Mouse (Mus musculus) ES-E14 (cell line): ENCODE measurements around the gene Cryzl1. TPM values are rescaled to one million over a fixed set of nuclear protein-coding genes. Genes with fewer than 3 reads are reported as not detected.
A peak's percentile ranks its signal among the peaks of the same experiment; 100 is the strongest.

Source experiments
- DNase-seq: peaks from one replicate; pipeline ENCODE4 v3.0.0-alpha.2; 2013; ENCODE audit warnings: low read depth, low spot score
- H3K27ac ChIP-seq: 2 replicates; pipeline ENCODE4 v1.5.1; 2012; ENCODE audit warnings: low read depth, mild to moderate bottlenecking, low read length, moderate library complexity, mixed read lengths; ENCODE audit not compliant: poor library complexity, insufficient read depth, severe bottlenecking
- H3K36me3 ChIP-seq: 2 replicates; pipeline ENCODE4 v1.6.1; 2012; ENCODE audit warnings: mild to moderate bottlenecking, low read length, moderate library complexity, mixed read lengths; ENCODE audit not compliant: control insufficient read depth, poor library complexity, insufficient read depth, severe bottlenecking
- H3K4me1 ChIP-seq, 2 experiments: fragments of 150-350 bp in 1 of 2; sonication (generic) in 1 of 2; 2 replicates each; pipeline ENCODE4 v1.6.1; 2012; ENCODE audit warnings: low read length in 2 of 2, mild to moderate bottlenecking in 1 of 2, mixed read lengths in 1 of 2; ENCODE audit not compliant: control insufficient read depth in 2 of 2, insufficient read depth in 2 of 2, poor library complexity in 1 of 2
- H3K4me3 ChIP-seq, 2 experiments: fragments of 150-350 bp in 1 of 2; sonication (generic) in 1 of 2; 2 replicates each; pipeline ENCODE4 v1.5.1; 2012; ENCODE audit warnings: low read length in 2 of 2, low read depth in 1 of 2, mild to moderate bottlenecking in 1 of 2, mixed read lengths in 1 of 2; ENCODE audit not compliant: insufficient read depth in 1 of 2, poor library complexity in 1 of 2, severe bottlenecking in 1 of 2
- H3K9ac ChIP-seq: 2 replicates; pipeline ENCODE4 v1.6.1; 2012; ENCODE audit warnings: low read depth, mild to moderate bottlenecking, low read length, mixed read lengths; ENCODE audit not compliant: poor library complexity, insufficient read depth, severe bottlenecking
- H3K9me3 ChIP-seq: fragments of 150-350 bp; sonication (generic); 2 replicates; pipeline ENCODE4 v1.6.1; 2012; ENCODE audit warnings: low read depth, mild to moderate bottlenecking, low read length; ENCODE audit not compliant: control insufficient read depth, insufficient read depth
- CHD2 ChIP-seq: IDR thresholded peaks from 2 replicates; pipeline ENCODE4 v1.6.1; 2014; ENCODE audit warnings: mild to moderate bottlenecking, low read depth, low read length, inconsistent platforms
- HCFC1 ChIP-seq: IDR thresholded peaks from 2 replicates; pipeline ENCODE4 v1.6.1; 2012; ENCODE audit warnings: low read length, inconsistent platforms, borderline replicate concordance; ENCODE audit not compliant: insufficient read depth
- MAFK ChIP-seq: IDR thresholded peaks from 2 replicates; pipeline ENCODE4 v1.6.1; 2014; ENCODE audit warnings: mild to moderate bottlenecking, low read depth, low read length, inconsistent platforms; ENCODE audit not compliant: insufficient read depth
- ZC3H11A ChIP-seq: IDR thresholded peaks from 2 replicates; pipeline ENCODE4 v1.6.1; 2012; ENCODE audit warnings: low read depth, mild to moderate bottlenecking, inconsistent platforms, low read length, borderline replicate concordance
- ZNF384 ChIP-seq: IDR thresholded peaks from 2 replicates; pipeline ENCODE4 v1.6.1; 2012; ENCODE audit warnings: low read depth, low read length, inconsistent platforms
- in situ Hi-C, 2 experiments: fragments of 600-800 bp; cut with MboI; formaldehyde crosslinking; loops; one replicate each; pipeline ENCODE4 v1.15.1; 2025; ENCODE audit warnings: low sequenced_read_pairs in 2 of 2, inconsistent platforms in 1 of 2; ENCODE audit not compliant: unreplicated experiment in 2 of 2
- total RNA-seq: library from RNA; depleted of rRNA; stranded (reverse); fragments of 300-350 nt; gene quantifications from 2 replicates; pipeline ENCODE4 v1.2.3, GENCODE M21; 2012

Cryzl1 gene
- total RNA-seq, 1 experiment = 19.0 TPM

DNA sequence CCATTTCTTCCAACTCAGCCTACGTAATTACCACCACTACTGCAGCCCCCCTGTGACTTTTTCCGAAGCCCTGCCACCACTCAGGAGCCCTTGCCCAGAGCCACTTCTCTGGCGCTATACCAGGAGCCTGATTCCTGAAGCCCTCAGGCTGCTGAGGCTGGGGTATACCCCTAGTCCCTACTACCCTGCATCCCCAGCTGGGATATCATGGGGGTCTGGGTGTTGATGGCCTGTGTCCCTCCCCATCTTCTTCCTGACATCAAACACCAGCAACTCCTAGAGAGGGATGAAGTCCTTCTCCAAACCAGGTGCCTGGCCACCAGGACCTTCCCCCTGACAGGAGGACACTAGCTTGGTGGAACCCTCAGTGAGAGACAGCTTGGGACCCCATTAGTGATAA lies 76.6 kb downstream of the Cryzl1 start:
- Histone ChIP-seq H3K36me3 (peaks cover 40% of the 10 kb centered on the region), H3K9me3 (no peaks in the 10 kb centered on the region; the same call in 1 of the 2 replicates), H3K4me3 (no peak overlapping the region), H3K27ac (peak overlapping the region; percentile 23; the same call in 1 of the 2 replicates), H3K9ac (peak overlapping the region; percentile 32; the same call in 1 of the 2 replicates), H3K4me1 (peaks cover 2 to 3% of the 10 kb centered on the region in 2 experiments; a peak in 2 of 4 replicates)
- in situ Hi-C loops = no loop called here
- no peak for DNase-seq
- TF ChIP-seq HCFC1 (no peak), ZC3H11A (no peak), MAFK (no peak), ZNF384 (no peak), CHD2 (no peak)

DNA sequence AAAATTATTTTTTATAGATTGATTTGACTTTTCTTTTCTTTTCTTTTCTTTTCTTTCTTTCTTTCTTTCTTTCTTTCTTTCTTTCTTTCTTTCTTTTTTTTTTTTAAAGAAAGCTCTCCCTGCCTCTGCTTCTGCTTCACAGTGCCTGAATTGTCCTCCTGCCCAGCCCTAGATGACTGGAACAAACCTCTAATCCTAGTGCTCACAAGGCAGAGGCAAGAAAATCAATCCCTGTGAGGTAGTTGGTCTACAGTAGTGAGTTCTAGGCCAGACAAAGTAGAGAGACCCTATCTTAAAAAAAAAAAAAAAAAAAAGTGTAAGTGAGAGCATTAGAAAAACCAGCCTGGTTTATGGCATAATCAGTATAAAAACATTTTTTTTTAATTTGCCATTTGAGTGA lies 79.0 kb downstream of the Cryzl1 start:
- Histone ChIP-seq H3K9me3 (no peaks in the 10 kb centered on the region; the same call in 1 of the 2 replicates), H3K9ac (no peak overlapping the region; the same call in 1 of the 2 replicates), H3K36me3 (peaks cover 18% of the 10 kb centered on the region), H3K27ac (no peak overlapping the region), H3K4me3 (no peak overlapping the region), H3K4me1 (peaks cover 3% of the 10 kb centered on the region in 2 experiments; a peak in 2 of 4 replicates)
- DNase-seq = no peak
- in situ Hi-C loops = no loop called here
- TF ChIP-seq MAFK (no peak), HCFC1 (no peak), ZC3H11A (no peak)

DNA sequence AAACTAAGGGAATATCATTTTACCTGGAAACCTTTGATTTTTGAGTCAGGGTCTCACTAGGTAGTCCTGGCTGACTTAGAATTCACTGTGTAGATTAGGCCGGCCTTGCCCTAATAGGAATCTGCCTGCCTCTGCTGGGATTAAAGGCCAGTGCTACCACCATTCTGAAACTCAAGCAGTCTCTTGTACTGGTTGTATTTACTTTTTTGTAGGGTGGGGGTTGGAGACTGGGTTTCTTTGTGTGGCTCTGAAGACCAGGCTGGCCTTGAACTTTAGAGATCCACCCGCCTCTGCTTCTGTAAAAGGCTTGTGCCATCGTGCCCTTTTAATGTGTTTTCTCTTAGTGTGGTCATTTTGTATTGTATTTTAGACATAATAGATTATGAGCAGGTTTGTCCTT lies 79.5 kb downstream of the Cryzl1 start:
- peak overlapping the region; percentile 35; the same call in 1 of the 2 replicates for H3K9ac ChIP-seq
- no peaks in the 10 kb centered on the region for H3K9me3 ChIP-seq
- H3K4me3 ChIP-seq = peak overlapping the region; percentile 57 to 96
- TF ChIP-seq HCFC1 (no peak), ZNF384 (no peak), CHD2 (no peak), MAFK (no peak), ZC3H11A (no peak)
- peaks cover 17% of the 10 kb centered on the region for H3K36me3 ChIP-seq
- peaks cover 3% of the 10 kb centered on the region in 2 experiments; a peak in 2 of 4 replicates for H3K4me1 ChIP-seq
- in situ Hi-C loops = no loop called here
- DNase-seq = no peak
- H3K27ac ChIP-seq = no peak overlapping the region

DNA sequence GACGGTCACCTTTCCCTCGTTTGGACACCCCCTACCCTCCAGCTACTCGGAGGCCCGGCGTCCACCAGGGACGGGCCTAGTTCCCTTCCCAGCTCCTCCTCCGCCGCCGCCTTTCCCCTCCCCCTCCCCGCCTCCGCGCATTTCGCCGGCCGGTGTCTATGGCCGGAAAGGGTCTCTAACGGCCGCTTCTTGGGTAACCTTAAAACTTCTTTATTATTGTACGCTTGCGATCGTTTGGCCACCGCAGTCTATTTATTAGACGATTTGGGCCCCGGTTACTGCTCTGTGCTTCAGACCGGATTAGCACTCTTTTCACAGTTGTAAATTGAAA lies 80.6 kb downstream of the Cryzl1 start:
- peak overlapping the region; percentile 95 for H3K27ac ChIP-seq
- H3K9ac ChIP-seq = peak overlapping the region; percentile 99
- TF ChIP-seq HCFC1 (no peak), CHD2 (no peak), MAFK (no peak), ZC3H11A (no peak), ZNF384 (no peak)
- DNase-seq = peak; percentile 60
- in situ Hi-C loops = no loop called here
- peaks cover 3% of the 10 kb centered on the region in 2 experiments; a peak in 2 of 4 replicates for H3K4me1 ChIP-seq
- H3K4me3 ChIP-seq = peak overlapping the region; percentile 96 to 98
- H3K9me3 ChIP-seq = no peaks in the 10 kb centered on the region
- H3K36me3 ChIP-seq = peaks cover 14% of the 10 kb centered on the region
